Mouse (Mus musculus) lung, adult 2 months (tissue): ENCODE measurements around the gene Trim37. TPM values are rescaled to one million over a fixed set of nuclear protein-coding genes. Genes with fewer than 3 reads are reported as not detected.

Source experiments
- DNase-seq: peaks from one replicate; pipeline ENCODE4 v3.0.0; 2022
- H3K4me1 ChIP-seq: fragments of 200-500 bp; 2 replicates; pipeline ENCODE4 v1.6.1; 2011; ENCODE audit warnings: low read length; ENCODE audit not compliant: control insufficient read depth, insufficient read depth
- H3K4me3 ChIP-seq: fragments of 200-500 bp; replicated peaks from 2 replicates; pipeline ENCODE3; 2011; ENCODE audit warnings: low read depth, mild to moderate bottlenecking, control low read depth, low read length; ENCODE audit errors: extremely low read depth
- CTCF ChIP-seq: fragments of 200-500 bp; IDR thresholded peaks from 2 replicates; pipeline ENCODE4 v1.5.1; 2011; ENCODE audit warnings: mild to moderate bottlenecking, low read length, control low read depth; ENCODE audit not compliant: insufficient read depth
- POLR2A ChIP-seq: fragments of 200-500 bp; IDR thresholded peaks from 2 replicates; pipeline ENCODE4 v1.6.1; 2011; ENCODE audit warnings: low read depth, mild to moderate bottlenecking, control low read depth, low read length, borderline replicate concordance; ENCODE audit errors: extremely low read depth
- WGBS: fragments of 180-500 bp; shearing (Covaris S2); methylation state at CpG from one replicate; pipeline ENCODE4 v1.1.7; 2018; 5-methylcytosine and 5-hydroxymethylcytosine counted together
- polyA plus RNA-seq: library from polyadenylated mRNA; depleted of rRNA; stranded (reverse); fragments of >200 nt; gene quantifications from 2 replicates; pipeline ENCODE4 v1.2.3, GENCODE M21; 2012; rRNA removed

Gene Trim37
- 2.4 and 3.6 TPM in 2 replicates for polyA plus RNA-seq

DNA sequence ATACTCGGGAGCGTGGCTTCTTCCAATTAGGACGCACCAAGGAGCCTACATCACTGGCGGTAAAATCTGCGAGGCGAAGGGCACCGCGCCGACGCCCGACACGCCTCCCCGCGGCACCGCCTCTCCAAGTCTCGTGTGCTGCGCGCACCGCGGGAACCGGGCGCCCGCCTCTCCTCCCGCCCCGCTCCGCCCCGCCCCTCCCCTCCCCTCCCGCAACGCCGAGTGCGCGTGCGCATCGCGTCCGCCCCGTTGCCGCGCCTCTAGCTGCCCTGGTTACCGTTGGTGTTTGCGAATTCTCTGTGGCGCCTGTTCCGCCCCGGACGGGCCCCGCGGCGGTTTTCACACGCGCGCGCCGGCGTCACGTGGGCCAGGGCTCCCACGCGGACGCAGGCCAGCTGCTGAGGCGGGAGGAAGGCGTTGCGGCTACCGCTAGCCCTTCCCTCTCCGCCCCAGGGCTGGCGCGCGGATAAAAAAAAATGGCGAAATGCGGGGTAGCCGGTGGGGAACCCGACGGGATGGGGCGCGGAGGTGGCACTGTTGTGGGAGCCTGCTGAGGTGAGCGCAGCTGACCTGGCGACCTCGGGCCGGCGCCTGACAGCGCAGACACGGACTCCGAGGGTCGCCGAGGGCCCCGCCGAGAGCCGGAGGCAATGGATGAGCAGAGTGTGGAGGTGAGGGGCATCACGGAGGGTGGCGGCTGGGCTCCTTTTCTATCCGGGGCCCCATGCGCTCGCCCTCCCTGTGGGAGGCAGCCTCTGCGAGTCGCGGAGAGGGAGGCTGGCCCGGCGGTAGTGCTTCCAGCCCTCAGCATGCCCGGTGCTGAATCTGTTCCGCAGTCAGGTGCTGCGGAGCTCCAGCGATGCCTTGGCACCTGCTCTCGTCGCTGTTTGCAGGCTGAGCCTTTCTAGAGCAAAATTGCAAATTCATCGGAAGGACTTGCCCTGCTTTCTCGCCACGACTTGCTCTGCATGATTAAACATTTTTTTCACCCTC lies at the start of gene Trim37:
Trim37 (plus strand) TSS at position 254 of the 993 bp plus-strand sequence.
- peak; percentile 80 for DNase-seq
- Histone ChIP-seq H3K4me1 (no peaks in the 10 kb centered on the region; the same call in 1 of the 2 replicates), H3K4me3 (peak within 1 kb of the TSS; percentile 70)
- under 1% methylated on average over 101 of the region's 105 CpGs for WGBS
- peak; percentile 40; the same call in 1 of the 2 replicates for TF ChIP-seq POLR2A
- TF ChIP-seq CTCF = no peak

DNA sequence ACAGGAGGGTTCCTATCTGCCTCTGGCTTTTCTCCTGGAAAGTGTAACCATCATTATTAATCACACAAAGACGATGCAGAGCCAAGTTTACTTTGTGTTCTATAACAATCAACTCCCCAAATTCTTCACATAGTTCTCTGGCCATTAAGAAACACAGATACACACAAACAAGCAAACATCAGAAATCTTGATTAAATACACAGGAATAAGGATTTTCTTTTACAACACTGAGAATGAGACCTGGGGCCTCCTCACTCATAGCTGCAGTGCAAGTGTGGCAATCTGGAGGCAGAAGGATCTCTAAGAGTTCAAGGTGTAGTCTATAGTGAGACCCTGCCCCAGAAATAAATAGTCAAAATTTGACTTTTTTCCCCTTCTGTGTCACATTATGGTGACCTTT lies 43.2 kb upstream of the Trim37 start:
- H3K4me3 ChIP-seq = no peak overlapping the region
- TF ChIP-seq CTCF (no peak), POLR2A (no peak)
- peaks cover 15% of the 10 kb centered on the region; the same call in 1 of the 2 replicates for H3K4me1 ChIP-seq
- 24% methylated on average over 1 of the region's 1 CpGs for WGBS
- no peak for DNase-seq

DNA sequence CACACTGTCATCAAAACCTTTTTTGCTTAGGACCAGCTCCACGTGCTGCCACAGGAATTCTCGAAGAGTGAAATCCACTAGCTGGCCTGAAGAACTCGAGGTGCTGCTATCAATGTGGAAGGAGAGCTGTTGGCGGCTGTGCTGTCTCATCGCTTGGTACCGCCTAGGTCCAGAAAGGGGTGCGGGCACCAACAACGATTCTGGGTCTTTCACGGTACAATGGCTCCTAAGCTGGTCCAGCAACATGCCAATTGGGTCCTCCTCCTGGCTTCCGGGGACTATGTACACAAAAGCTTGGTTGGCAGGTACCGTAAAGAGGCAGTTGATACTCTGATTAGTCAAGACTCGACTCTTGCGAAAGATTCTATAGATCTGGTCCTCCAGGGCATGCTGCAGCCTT lies 41.4 kb upstream of the Trim37 start:
- 80% methylated on average over 13 of the region's 13 CpGs for WGBS
- TF ChIP-seq CTCF (no peak), POLR2A (no peak)
- Histone ChIP-seq H3K4me1 (peaks cover 15% of the 10 kb centered on the region; the same call in 1 of the 2 replicates), H3K4me3 (no peak overlapping the region)
- DNase-seq = no peak

DNA sequence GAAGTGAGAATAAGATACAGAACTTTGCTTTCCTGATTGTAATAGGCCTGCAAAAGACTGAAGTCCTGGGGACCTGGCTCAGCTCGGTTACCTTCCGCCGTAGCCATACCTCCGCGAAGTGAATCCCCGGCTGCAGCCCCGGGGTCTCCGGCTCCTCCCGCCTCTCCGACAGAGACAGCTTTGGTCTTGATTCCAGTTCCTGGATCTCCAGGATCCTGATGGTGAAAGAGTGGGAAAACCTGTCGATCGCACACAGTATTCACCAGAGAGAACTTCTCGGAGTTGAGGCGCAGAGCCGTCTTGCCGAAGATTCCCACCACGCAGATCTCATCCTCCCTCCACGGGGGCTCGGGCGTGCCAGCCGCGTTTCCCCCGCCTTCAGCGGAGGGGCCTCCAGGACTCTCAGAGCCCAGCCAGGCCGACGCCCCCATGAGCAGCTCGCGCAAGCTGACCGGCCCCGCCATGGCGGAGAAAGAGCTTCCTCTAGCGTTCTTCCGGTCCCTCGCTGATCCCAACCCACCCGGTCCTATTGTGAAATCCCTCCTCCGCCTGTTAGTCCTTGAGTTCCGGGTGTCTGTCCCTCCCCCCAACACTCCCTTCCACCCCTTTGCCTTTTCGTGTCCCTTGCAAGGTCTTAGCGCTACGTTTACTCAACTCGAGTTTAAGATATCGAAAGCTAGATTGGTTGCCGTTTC lies 40.4 kb upstream of the Trim37 start, which contains the start of gene Smg8:
Smg8 (minus strand) TSS at position 485 of the 695 bp plus-strand sequence.
- peak; percentile 73 for DNase-seq
- Histone ChIP-seq H3K4me3 (peak within 1 kb of the TSS; percentile 84), H3K4me1 (peaks cover 15% of the 10 kb centered on the region; the same call in 1 of the 2 replicates)
- TF ChIP-seq POLR2A (peak; percentile 79; the same call in 1 of the 2 replicates), CTCF (no peak)
- WGBS = 1% methylated on average over 43 of the region's 43 CpGs

DNA sequence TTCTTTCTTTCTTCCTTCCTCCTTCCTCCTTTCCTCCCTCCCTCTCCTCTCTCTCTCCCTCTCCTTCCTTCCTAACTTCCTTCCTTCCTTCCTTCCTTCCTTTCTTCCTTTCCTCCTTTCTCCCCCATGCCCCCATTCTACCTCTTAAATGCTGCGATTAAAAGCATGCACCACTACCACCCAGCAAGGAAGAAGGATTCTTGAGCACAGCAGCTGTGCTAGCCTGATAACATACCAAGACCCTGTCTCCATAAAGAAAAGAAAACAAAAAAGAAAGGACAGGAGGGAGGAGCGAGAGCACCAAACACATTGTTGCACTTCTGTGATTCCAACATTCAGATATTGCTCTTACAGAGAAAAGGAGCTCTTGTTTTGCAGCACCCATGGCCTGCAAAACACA lies 39.7 kb upstream of the Trim37 start:
- H3K4me3 ChIP-seq = no peak overlapping the region
- WGBS = 57% methylated on average over 2 of the region's 2 CpGs
- no peak for DNase-seq
- TF ChIP-seq CTCF (no peak), POLR2A (no peak)
- peaks cover 15% of the 10 kb centered on the region; the same call in 1 of the 2 replicates for H3K4me1 ChIP-seq

DNA sequence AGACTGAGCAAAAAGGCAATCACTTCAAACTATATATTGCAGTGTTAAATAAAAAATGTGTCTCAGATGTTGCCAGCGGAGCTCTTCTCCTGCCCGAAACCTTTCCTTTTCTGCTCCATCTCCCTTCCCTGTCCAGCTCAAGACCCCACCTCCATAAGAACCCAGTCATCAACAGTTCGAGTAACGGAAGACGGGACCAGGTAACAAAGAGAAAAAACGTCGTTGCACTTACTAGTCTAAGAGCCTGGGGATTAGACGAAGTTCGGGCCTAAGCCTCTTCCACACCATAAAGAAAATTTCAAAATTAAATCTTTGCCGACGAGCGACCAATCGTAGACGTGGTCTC lies 18.5 kb upstream of the Trim37 start, which contains the start of gene Prr11:
Prr11 (minus strand) TSS at position 300 of the 346 bp plus-strand sequence.
- under 1% methylated on average over 14 of the region's 14 CpGs for WGBS
- Histone ChIP-seq H3K4me1 (peaks cover 5% of the 10 kb centered on the region; the same call in 1 of the 2 replicates), H3K4me3 (peak within 1 kb of the TSS; percentile 88)
- TF ChIP-seq CTCF (no peak), POLR2A (no peak)
- no peak for DNase-seq

DNA sequence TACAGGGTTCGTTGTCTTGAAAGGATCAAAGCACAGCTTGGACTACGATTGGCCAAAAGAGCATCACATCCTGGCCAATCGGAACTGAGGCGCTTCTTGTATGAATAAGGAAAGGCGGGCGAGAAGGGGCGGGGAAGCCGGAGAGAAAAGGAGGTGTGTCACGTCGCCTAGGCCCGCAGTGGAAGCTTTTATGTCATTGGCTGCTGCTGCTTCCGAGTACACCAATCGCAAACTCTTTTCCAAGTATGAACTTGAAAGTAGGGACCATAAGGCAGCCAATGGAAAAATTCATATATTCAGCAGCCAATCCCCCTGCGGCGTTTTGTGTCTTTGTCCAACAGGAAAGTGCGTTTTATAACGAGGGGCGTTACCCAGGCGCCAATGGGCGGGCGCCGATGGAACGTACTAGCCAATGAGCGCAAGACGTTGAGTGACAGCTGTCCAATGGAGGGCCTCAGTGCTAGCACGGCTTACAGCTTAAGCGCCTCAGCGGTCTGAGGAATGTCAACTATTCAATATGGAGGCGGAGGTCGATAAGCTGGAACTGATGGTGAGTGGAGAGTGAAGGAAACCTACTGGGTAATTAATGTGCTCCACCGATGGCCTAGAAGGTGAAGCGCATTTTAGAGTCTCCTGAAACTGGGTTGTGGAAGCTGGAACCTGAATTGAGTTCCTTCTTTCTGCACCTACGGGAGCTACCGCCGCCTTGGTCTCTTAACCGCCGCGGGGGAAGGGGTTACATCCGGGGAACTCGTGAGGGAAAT lies 17.9 kb upstream of the Trim37 start, which contains the start of gene Ska2:
Ska2 (plus strand) TSS at position 480 of the 764 bp plus-strand sequence.
- H3K4me1 ChIP-seq = peaks cover 5% of the 10 kb centered on the region; the same call in 1 of the 2 replicates
- TF ChIP-seq POLR2A (peak; percentile 46; the same call in 1 of the 2 replicates), CTCF (no peak)
- DNase-seq = peak; percentile 96
- WGBS = under 1% methylated on average over 40 of the region's 40 CpGs
- H3K4me3 ChIP-seq = peak within 1 kb of the TSS; percentile 88

DNA sequence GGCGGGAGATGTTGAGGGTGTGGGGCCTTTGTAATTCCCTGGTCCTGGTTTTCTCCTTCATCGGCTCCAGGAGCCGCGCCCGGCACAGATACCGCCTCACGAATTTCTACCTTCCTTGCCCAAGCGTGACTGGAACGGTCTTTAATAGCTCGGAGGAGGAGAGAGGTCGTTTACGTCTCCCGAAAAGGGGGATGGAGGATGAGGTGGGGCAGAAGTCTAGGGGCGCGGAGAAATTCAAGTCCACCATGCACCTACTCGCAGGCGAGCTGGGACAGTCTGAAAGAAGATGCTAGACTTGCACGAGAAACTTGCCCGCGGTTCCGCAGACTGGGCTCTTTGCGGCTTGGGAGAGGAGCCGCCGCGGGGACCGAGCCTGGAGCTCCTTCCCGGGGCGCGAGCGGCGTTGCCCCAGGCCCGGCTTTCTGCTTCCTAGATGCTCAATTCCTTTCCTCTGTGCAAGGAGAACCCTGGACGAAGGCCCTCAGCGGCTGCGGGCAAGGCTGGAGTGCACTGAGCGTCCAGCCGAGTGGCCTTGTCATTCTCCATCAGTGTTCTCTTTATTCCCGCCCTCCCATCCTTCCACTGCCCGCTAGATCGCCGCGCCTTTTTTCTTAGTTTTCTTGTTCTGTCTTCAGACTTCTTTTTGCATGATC lies 17.2 kb upstream of the Trim37 start:
- WGBS = under 1% methylated on average over 42 of the region's 42 CpGs
- TF ChIP-seq CTCF (no peak), POLR2A (peak; percentile 18; the same call in 1 of the 2 replicates)
- H3K4me1 ChIP-seq = peaks cover 5% of the 10 kb centered on the region; the same call in 1 of the 2 replicates
- H3K4me3 ChIP-seq = peak overlapping the region; percentile 88
- DNase-seq = peak; percentile 49
